Mouse (Mus musculus) CH12F3 (cell line): ENCODE measurements at regions not wholly inside any gene's neighbourhood (a gene's known extent, or its start where the extent isn't known, plus 50 kb on each side); places are given as distances from the start of the nearest gene placed in this dataset.

Experiments
- in situ Hi-C: fragments of 300-500 bp; cut with MboI; formaldehyde crosslinking; loops from 2 replicates; pipeline ENCODE4 v1.14.3; 2020; ENCODE audit warnings: low sequenced_read_pairs

GRCm38 (mm10) chr4:81970472-81970871 lies 527.9 kb upstream of the Mpdz start:
- in situ Hi-C loops = no loop called here

GRCm38 (mm10) chr4:81969621-81970115 lies 527.1 kb upstream of the Mpdz start:
- in situ Hi-C loops = no loop called here

GRCm38 (mm10) chr4:81966054-81966623 lies 523.5 kb upstream of the Mpdz start:
- in situ Hi-C loops = no loop called here

GRCm38 (mm10) chr4:81963112-81963511 lies 520.5 kb upstream of the Mpdz start:
- in situ Hi-C loops = no loop called here

GRCm38 (mm10) chr4:81962586-81962985 lies 520.0 kb upstream of the Mpdz start:
- in situ Hi-C loops = no loop called here

- in situ Hi-C loops = no loop called here
These were observed 518.2 kb upstream of the Mpdz start for GRCm38 (mm10) chr4:81960552-81961534.

- in situ Hi-C loops = no loop called here
These were observed 514.5 kb upstream of the Mpdz start for GRCm38 (mm10) chr4:81956926-81957694.

GRCm38 (mm10) chr4:81953023-81953422 lies 510.4 kb upstream of the Mpdz start:
- in situ Hi-C loops = no loop called here

GRCm38 (mm10) chr4:81937384-81937783 lies 494.8 kb upstream of the Mpdz start:
- in situ Hi-C loops = no loop called here

GRCm38 (mm10) chr4:81930956-81931355 lies 488.3 kb upstream of the Mpdz start:
- in situ Hi-C loops = no loop called here

- in situ Hi-C loops = no loop called here
These were observed 486.1 kb upstream of the Mpdz start for GRCm38 (mm10) chr4:81928581-81929244.

- in situ Hi-C loops = no loop called here
These were observed 484.6 kb upstream of the Mpdz start for GRCm38 (mm10) chr4:81927176-81927714.

GRCm38 (mm10) chr4:81926662-81927141 lies 484.1 kb upstream of the Mpdz start:
- in situ Hi-C loops = no loop called here

GRCm38 (mm10) chr4:81925611-81926010 lies 483.0 kb upstream of the Mpdz start:
- in situ Hi-C loops = no loop called here

GRCm38 (mm10) chr4:81924120-81924519 lies 481.5 kb upstream of the Mpdz start:
- in situ Hi-C loops = no loop called here

- in situ Hi-C loops = no loop called here
These were observed 480.3 kb upstream of the Mpdz start for GRCm38 (mm10) chr4:81922876-81923275.

GRCm38 (mm10) chr4:81914971-81915370 lies 472.4 kb upstream of the Mpdz start:
- in situ Hi-C loops = no loop called here

- in situ Hi-C loops = no loop called here
These were observed 470.7 kb upstream of the Mpdz start for GRCm38 (mm10) chr4:81913296-81913695.

- in situ Hi-C loops = no loop called here
These were observed 470.0 kb upstream of the Mpdz start for GRCm38 (mm10) chr4:81912653-81913052.

- in situ Hi-C loops = no loop called here
These were observed 457.4 kb upstream of the Mpdz start for GRCm38 (mm10) chr4:81899961-81900540.
